Mouse (Mus musculus) brown adipose tissue, adult 24 weeks (tissue): Measurements from ENCODE around the gene Hsd17b6. TPM values are rescaled to one million over a fixed set of nuclear protein-coding genes. Genes with fewer than 3 reads are reported as not detected.
"Not testable (repeated sequence)": the region's sequence is repeated elsewhere in the genome, so short reads cannot be mapped to it uniquely, and the experiment has no call there.

Source experiments
- H3K27ac ChIP-seq: fragments of 200-500 bp; replicated peaks from 2 replicates; pipeline ENCODE4 v1.5.1; 2012; ENCODE audit warnings: low read depth, mild to moderate bottlenecking, low read length
- H3K4me1 ChIP-seq: fragments of 200-500 bp; 2 replicates; pipeline ENCODE4 v1.6.1; 2012; ENCODE audit warnings: low read length, mixed read lengths; ENCODE audit not compliant: control insufficient read depth, insufficient read depth, insufficient read length
- H3K4me3 ChIP-seq: fragments of 200-500 bp; 2 replicates; pipeline ENCODE4 v1.5.1; 2012; ENCODE audit warnings: low read depth, mild to moderate bottlenecking, low read length, moderate library complexity; ENCODE audit not compliant: insufficient read depth
- polyA plus RNA-seq: library from polyadenylated mRNA; stranded (reverse); fragments of >200 nt; gene quantifications from 2 replicates; pipeline ENCODE4 v1.2.4, GENCODE M21; 2012; ENCODE audit not compliant: missing spikeins, insufficient read depth, insufficient read length

Gene Hsd17b6
- polyA plus RNA-seq: not detected in 2 replicates

- Histone ChIP-seq H3K4me3 (no peak within 1 kb of the TSS), H3K4me1 (no peaks in the 10 kb centered on the region), H3K27ac (no peak within 1 kb of the TSS)
Measured at GRCm38 (mm10) chr10:128007446-128007845, at the start of gene Hsd17b6. TSS of gene Hsd17b6 (minus strand) at chr10:128007611.

DNA sequence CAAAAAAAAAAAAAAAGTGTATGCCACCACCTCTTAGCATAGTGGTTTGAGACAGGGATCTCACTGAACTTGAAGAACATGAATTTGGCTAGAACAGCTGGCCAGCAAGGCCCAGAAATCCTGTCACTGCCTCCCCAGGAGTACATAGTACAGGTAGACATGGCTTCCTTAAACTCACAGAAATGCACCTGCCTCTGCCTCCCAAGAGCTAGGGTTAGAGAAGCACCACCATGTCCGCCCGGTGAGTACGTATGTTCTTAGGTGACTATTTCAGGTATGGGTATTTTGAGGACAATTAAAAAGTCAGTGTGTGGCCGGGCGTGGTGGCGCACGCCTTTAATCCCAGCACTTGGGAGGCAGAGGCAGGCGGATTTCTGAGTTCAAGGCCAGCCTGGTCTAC lies 45.6 kb upstream of the Hsd17b6 start:
- Histone ChIP-seq H3K4me3 (no peak overlapping the region), H3K27ac (no peak overlapping the region)

GRCm38 (mm10) chr10:128052136-128052535 lies 44.7 kb upstream of the Hsd17b6 start:
- not testable (repeated sequence) for H3K4me1 ChIP-seq, H3K27ac ChIP-seq, H3K4me3 ChIP-seq

More for the DNA sequence above, 45.6 kb upstream of the Hsd17b6 start:
- no peaks in the 10 kb centered on the region for H3K4me1 ChIP-seq

DNA sequence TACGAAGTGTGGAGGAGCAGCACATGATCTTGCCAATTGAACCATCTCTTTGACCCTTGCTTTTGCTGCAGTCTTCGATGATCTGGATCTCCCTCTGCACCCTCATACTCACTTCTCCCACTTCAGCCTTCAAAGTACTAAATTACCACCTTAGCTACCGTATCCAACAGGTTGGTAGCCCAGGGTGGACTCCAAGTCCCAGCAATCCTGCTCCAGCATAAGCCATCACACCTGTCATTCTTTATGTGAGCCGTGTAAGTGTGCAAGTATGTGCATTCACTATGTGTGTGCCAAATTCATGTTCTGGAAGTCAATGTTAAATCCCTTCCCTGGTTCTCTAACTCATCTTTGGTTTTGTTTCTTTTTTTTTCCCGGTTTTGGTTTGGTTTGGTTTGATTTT lies 44.2 kb upstream of the Hsd17b6 start:
- Histone ChIP-seq H3K4me1 (no peaks in the 10 kb centered on the region), H3K27ac (no peak overlapping the region), H3K4me3 (no peak overlapping the region)

DNA sequence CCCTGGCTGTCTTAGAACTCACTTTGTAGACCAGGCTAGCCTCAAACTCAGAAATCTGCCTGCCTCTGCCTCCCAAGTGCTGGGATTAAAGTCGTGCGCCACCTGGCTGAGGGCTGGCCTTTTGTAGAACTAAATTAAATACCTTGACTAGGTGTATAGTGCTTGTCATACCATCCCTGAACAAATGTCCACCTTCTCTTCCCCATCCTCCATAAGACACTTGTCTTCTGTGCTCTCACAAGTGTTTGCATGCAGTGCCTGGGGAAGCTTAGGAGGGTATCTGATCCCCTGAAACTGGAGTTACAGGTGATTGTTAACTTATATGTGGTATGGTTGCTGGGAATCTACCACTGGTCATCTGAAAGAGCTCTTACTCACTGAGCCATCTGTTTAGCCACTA lies 42.9 kb upstream of the Hsd17b6 start:
- no peaks in the 10 kb centered on the region for H3K4me1 ChIP-seq
- H3K4me3 ChIP-seq: no peak overlapping the region
- H3K27ac ChIP-seq: no peak overlapping the region

DNA sequence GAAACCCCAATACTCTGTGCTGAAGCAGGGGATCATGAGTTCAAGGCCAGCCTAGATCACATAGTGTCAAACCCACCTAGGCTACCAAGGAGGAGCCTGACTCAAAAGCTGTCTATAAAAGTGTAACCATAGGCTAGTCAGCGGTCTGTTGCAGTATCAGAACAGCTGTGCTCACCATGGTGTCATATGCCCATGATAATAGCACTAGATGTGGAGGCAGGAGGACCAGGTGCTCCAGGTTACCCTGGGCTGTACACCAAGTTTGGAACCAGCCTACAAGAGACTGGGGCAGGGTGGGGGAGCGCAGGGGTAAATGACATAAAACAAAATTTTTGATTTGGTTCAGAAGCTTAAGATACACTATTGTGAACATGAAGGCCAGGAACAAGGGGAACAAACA lies 42.3 kb upstream of the Hsd17b6 start:
- no peak overlapping the region for H3K4me3 ChIP-seq
- no peak overlapping the region for H3K27ac ChIP-seq
- H3K4me1 ChIP-seq: no peaks in the 10 kb centered on the region

DNA sequence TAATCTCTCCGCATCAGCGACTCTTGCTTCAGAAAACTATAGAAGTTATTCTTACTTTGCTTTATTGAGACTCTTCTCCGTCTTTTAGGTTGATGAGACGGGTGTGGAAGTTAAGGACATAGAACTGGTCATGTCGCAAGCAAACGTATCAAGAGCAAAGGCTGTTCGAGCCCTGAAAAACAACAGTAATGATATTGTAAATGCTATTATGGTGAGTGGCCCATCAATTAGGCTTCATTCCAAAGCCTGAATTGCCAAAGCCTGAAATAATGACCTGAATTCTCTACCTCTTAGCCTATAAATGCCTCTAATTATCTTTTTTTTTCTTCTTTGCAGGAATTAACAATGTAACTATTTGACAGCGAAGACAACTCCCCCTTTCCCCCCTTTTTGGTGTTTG lies 40.7 kb upstream of the Hsd17b6 start:
- Histone ChIP-seq H3K4me3 (no peak overlapping the region), H3K27ac (no peak overlapping the region), H3K4me1 (no peaks in the 10 kb centered on the region)

DNA sequence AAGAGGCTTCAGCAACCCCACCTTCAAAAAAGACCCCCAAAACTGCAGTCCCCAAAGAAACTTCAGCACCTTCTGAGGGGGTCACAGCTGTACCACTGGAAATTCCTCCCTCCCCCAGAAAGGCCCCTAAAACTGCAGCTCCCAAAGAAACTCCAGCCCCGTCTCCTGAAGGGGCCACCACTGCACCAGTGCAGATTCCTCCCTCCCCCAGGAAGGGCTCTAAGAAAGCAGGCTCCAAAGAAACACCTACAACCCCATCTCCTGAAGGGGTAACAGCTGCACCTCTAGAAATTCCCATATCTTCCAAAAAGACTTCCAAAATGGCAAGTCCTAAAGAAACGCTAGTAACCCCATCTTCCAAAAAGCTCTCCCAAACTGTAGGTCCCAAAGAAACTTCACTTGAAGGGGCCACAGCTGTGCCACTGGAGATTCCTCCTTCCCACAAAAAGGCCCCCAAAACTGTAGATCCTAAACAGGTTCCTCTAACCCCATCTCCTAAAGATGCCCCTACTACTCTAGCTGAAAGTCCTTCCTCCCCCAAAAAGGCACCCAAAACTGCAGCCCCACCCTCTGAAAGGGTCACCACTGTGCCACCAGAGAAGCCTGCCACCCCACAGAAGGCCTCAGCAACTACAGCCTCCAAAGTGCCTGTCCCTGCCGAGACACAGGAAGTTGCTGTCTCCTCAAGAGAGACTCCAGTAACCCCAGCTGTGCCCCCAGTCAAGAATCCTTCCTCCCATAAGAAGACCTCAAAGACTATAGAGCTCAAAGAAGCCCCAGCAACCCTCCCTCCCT lies 35.8 kb upstream of the Hsd17b6 start:
- Histone ChIP-seq H3K27ac (no peak overlapping the region), H3K4me1 (peaks cover 4% of the 10 kb centered on the region; the same call in 1 of the 2 replicates), H3K4me3 (no peak overlapping the region)

DNA sequence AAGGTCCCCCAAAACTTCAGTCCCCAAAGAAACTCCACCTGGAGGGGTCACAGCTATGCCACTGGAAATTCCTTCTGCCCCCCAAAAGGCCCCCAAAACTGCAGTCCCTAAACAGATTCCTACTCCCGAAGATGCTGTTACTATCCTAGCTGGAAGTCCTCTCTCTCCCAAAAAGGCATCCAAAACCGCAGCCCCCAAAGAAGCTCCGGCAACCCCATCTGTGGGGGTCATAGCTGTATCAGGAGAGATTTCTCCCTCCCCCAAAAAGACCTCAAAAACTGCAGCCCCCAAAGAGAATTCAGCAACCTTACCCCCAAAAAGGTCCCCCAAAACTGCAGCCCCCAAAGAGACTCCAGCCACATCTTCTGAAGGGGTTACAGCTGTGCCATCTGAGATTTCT lies 35.1 kb upstream of the Hsd17b6 start:
- Histone ChIP-seq H3K27ac (no peak overlapping the region), H3K4me1 (peaks cover 4% of the 10 kb centered on the region; the same call in 1 of the 2 replicates), H3K4me3 (no peak overlapping the region)

- peaks cover 7% of the 10 kb centered on the region for H3K4me1 ChIP-seq
- no peak overlapping the region for H3K27ac ChIP-seq
- H3K4me3 ChIP-seq: no peak overlapping the region
Measured at GRCm38 (mm10) chr10:128041636-128042035, 34.2 kb upstream of the Hsd17b6 start.

DNA sequence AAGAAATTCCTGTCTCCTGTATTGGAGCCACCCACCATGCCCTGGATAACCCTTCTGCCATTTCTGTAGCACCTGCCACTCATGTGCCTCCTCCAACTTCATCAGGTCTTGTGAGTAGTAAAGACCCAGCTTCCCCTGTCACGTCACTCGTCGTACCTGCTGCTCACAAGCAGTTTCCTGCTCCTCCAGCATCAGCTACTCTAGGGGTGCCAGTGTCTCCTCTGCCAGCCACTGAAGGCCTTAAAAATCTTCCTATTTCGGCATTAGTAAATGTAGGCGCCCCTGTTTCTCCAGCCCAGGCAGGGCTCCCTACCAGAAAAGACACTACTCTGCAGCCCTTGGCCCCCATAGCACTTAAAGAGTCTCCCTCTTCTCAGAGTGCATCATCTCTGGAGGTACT lies 32.9 kb upstream of the Hsd17b6 start:
- Histone ChIP-seq H3K27ac (no peak overlapping the region), H3K4me1 (peaks cover 7% of the 10 kb centered on the region), H3K4me3 (no peak overlapping the region)

DNA sequence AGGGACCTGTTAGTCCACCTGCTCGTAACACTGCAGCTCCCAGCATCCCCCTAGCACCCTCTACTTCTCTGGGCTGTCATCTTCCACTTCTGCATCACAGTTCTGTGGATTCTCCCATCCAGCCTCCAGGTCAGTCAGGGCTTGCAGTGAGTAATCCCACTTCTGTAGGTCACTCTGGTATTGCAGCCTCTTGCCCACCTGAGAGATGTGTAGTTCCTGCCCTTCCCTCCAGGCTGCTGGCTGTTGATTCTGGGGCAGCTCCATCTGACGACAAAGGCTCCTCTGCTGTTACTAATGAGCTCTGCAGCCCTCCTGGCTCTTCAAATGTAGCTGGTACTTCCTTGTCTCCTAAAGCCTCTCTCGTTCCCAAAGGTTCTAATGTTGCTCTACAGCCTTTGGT lies 32.4 kb upstream of the Hsd17b6 start:
- H3K4me1 ChIP-seq: peaks cover 7% of the 10 kb centered on the region
- no peak overlapping the region for H3K27ac ChIP-seq
- no peak overlapping the region for H3K4me3 ChIP-seq

GRCm38 (mm10) chr10:128039167-128039566 lies 31.8 kb upstream of the Hsd17b6 start:
- peaks cover 10% of the 10 kb centered on the region for H3K4me1 ChIP-seq
- H3K27ac ChIP-seq: no peak overlapping the region
- H3K4me3 ChIP-seq: no peak overlapping the region

DNA sequence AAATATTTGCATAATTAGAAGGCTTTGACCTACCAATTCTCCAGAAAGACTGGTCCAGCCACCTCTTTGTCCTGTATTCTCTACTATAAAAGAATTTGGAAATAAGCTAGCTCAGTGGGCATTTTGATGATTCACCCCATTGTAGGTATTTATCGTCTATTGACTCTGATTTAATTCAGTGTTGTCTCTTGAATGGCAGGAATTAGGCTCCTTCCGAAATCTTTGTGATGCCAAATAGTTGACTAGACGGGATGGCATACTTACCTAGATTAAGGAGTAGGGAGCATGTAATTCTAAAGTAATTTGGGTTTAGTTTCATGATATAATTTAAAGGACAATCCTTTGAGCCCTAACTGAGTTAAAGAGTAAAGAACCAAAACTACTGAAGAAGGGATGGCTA lies 30.5 kb upstream of the Hsd17b6 start:
- Histone ChIP-seq H3K4me3 (no peak overlapping the region), H3K4me1 (peaks cover 10% of the 10 kb centered on the region), H3K27ac (no peak overlapping the region)

- H3K4me1 ChIP-seq: peaks cover 10% of the 10 kb centered on the region
Measured at GRCm38 (mm10) chr10:128036746-128037425, 29.5 kb upstream of the Hsd17b6 start.

DNA sequence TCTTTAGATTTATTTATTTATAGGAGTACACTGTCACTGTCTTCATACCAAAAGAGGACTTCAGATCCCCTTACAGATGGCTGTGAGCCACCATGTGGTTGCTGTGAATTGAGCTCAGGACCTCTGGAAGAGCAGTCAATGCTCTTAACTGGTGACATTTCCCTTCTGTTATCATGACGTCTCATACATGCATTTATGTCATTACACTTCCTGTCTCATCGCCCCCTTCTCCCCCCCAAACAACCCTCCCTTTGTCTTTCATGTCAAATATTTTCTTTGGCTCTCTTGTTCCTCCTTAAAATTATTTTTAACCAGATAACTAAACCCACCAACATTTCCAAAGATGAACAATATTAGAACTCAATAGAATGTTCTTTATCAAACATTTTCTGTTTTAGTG lies 23.4 kb upstream of the Hsd17b6 start:
- no peak overlapping the region for H3K27ac ChIP-seq
- H3K4me1 ChIP-seq: peaks cover 4% of the 10 kb centered on the region
- no peak overlapping the region for H3K4me3 ChIP-seq

More at GRCm38 (mm10) chr10:128036746-128037425, 29.5 kb upstream of the Hsd17b6 start:
- H3K4me3 ChIP-seq: peak overlapping the region; percentile 98
- peak overlapping the region; percentile 98 for H3K27ac ChIP-seq
